Mouse (Mus musculus) E14TG2a.4 (cell line): ENCODE measurements at regions not wholly inside any gene's neighbourhood (a gene's known extent, or its start where the extent isn't known, plus 50 kb on each side); places are given as distances from the start of the nearest gene placed in this dataset.

ENCODE experiments used
- CTCF ChIP-seq: conservative IDR thresholded peaks from 2 replicates; pipeline ENCODE4 v1.5.1; 2014; ENCODE audit warnings: low read length
- POU5F1 ChIP-seq: IDR thresholded peaks from 2 replicates; pipeline ENCODE4 v1.6.1; 2014; ENCODE audit warnings: low read length, borderline replicate concordance

DNA sequence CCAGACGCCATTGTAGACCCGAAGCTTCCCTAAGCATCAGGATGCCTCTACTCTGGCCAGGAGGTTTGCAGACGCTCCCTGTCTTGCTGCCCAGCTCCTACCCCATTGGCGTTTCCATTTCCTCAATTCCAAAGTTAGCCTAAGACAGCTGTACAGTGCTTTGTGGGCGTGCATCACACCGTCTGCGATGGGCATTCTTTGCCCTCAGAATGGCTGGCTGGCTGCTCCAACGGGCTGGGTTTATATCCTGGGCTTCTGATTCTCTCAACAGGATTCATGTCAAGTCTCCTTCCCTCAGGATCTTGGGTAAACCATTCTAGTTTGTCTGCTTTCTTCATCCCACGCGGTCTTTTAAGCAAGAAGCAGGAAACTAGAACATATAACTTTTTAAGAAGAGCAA lies 104.3 kb upstream of the Ankrd55 start:
- TF ChIP-seq CTCF = no peak
- no peak for TF ChIP-seq POU5F1
